Mouse (Mus musculus): Measurements from ENCODE around the gene Ndufa11. TPM values are rescaled to one million over a fixed set of nuclear protein-coding genes. Genes with fewer than 3 reads are reported as not detected.
A peak's percentile ranks its signal among the peaks of the same experiment; 100 is the strongest.

Gene Ndufa11
- total and polyA plus RNA-seq, 2 experiments from 2014 or later: 501 to 728 TPM

GRCm38 (mm10) chr17:56740788-56741160 lies 23.2 kb downstream of the Ndufa11 start:
- 84% methylated on average over 17 of the region's 17 CpGs for WGBS

DNA sequence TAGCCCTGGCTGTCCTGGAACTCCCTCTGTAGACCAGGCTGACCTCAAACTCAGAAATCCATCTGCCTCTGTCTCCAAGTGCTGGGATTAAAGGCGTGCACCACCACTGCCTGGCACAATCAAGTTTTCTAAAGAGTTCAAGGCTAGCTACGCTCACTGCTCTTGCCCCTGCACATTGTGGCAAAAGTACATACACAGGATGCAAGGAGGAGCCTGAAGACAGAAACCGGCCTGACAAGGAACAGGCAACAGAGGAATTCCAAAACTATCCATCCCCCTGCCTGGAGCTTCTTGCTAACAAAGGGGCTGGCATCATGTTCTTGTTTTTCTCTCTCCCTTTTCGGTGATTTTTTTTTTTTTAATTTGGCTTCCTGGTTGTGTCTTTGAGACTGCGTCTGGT lies 26.6 kb downstream of the Ndufa11 start:
- no peak overlapping the region for H3K9ac ChIP-seq (replicated peaks; ENCODE audit: low read length)
- 62% methylated on average over 5 of the region's 5 CpGs for WGBS
- no peak for ATAC-seq
- no peak overlapping the region for H3K4me3 ChIP-seq (ENCODE audit: low read length)
- H3K4me1 ChIP-seq (ENCODE audit: insufficient read depth, low read length): no peaks in the 10 kb centered on the region
- TF ChIP-seq CTCF (IDR thresholded peaks at IDR 0.05; ENCODE audit: low read depth): no peak
- H3K4me2 ChIP-seq (ENCODE audit: low read depth, low read length): no peak overlapping the region
- H3K9me3 ChIP-seq (ENCODE audit: low read length): no peaks in the 10 kb centered on the region
- DNase-seq (ENCODE audit: low spot score): no peak
- no peaks in the 10 kb centered on the region for H3K27me3 ChIP-seq (ENCODE audit: insufficient read depth, low read length)
- no peaks in the 10 kb centered on the region for H3K36me3 ChIP-seq (ENCODE audit: insufficient read depth, low read length)
- no peak overlapping the region for H3K27ac ChIP-seq

More at GRCm38 (mm10) chr17:56740788-56741160, 23.2 kb downstream of the Ndufa11 start:
- no peaks in the 10 kb centered on the region for H3K4me1 ChIP-seq (ENCODE audit: insufficient read depth, low read length)
- ATAC-seq (no peak), DNase-seq (ENCODE audit: low spot score) (no peak)
- no peak for TF ChIP-seq CTCF (IDR thresholded peaks at IDR 0.05; ENCODE audit: low read depth)
- H3K27ac ChIP-seq: no peak overlapping the region
- no peaks in the 10 kb centered on the region for H3K36me3 ChIP-seq (ENCODE audit: insufficient read depth, low read length)
- H3K9ac ChIP-seq (replicated peaks; ENCODE audit: low read length): no peak overlapping the region
- H3K4me3 ChIP-seq (ENCODE audit: low read length): no peak overlapping the region
- no peaks in the 10 kb centered on the region for H3K27me3 ChIP-seq (ENCODE audit: insufficient read depth, low read length)
- H3K4me2 ChIP-seq (ENCODE audit: low read depth, low read length): no peak overlapping the region
- H3K9me3 ChIP-seq (ENCODE audit: low read length): no peaks in the 10 kb centered on the region

DNA sequence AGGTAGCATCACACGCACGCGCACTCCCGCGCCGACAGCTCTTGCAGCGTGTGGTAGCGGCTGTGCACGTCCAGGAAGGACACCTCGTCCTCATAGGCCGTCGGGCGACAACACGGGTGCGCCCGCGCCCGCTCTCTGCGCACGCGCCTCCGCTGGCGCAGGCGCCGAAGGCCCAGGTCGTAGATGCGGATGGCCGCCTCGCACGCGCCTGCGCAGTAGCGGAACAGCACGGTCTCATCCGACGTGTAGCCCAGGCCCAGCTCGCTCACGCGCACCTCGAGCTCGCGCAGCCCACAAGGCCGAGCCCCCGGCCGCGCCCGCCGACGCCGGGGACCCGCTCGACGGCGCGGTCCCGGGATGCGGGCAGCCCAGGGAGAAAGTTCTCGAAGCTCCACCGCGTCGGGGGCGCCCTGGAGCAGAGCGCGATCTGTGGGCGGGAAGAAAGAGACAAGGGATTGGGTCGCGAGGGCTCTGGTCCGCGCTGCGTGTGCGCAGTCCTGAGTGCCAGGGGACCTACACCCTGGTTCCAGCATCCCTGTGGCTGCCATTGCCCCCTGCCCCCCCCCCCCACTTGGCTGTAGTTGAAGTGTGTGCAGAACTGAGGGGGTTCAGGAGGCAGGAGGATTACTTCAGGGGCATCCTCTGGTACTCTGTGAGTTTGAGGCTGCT lies 34.0 kb downstream of the Ndufa11 start:
- no peaks in the 10 kb centered on the region for H3K9me3 ChIP-seq (ENCODE audit: low read length)
- no peaks in the 10 kb centered on the region for H3K36me3 ChIP-seq (ENCODE audit: insufficient read depth, low read length)
- peak overlapping the region; percentile 42 for H3K4me2 ChIP-seq (ENCODE audit: low read depth, low read length)
- DNase-seq (ENCODE audit: low spot score) (peak; percentile 85), ATAC-seq (peak; percentile 81)
- no peak for TF ChIP-seq CTCF (IDR thresholded peaks at IDR 0.05; ENCODE audit: low read depth)
- peaks cover 42% of the 10 kb centered on the region for H3K27me3 ChIP-seq (ENCODE audit: insufficient read depth, low read length)
- no peak overlapping the region for H3K27ac ChIP-seq
- WGBS: 20% methylated on average over 69 of the region's 71 CpGs
- peak overlapping the region; percentile 30 for H3K4me3 ChIP-seq (ENCODE audit: low read length)
- H3K9ac ChIP-seq (replicated peaks; ENCODE audit: low read length): no peak overlapping the region
- no peaks in the 10 kb centered on the region for H3K4me1 ChIP-seq (ENCODE audit: insufficient read depth, low read length)

DNA sequence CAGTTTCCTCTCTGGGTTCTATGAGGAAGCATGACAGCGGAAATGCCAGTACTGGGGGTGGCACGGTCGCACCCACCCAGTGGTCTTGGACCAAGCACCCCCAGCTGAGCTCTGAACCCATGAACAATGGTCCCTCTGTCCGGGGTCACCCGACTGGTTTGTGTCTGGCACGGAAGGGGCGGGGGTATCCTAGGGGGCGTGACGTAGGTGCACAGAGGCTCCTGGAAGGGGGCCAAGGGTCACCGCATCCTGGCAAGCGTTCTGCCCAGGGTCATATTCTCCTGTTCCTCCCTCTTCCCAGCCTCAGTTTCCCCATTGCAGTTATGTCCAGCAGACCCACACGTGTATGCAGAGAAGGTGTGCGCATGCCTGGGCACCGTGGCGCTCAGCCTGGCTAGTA lies 35.9 kb downstream of the Ndufa11 start:
- H3K9me3 ChIP-seq (ENCODE audit: low read length): no peaks in the 10 kb centered on the region
- no peak overlapping the region for H3K4me3 ChIP-seq (ENCODE audit: low read length)
- peaks cover 7% of the 10 kb centered on the region for H3K4me1 ChIP-seq (ENCODE audit: insufficient read depth, low read length)
- 20% methylated on average over 15 of the region's 15 CpGs for WGBS
- peaks cover 54% of the 10 kb centered on the region for H3K27me3 ChIP-seq (ENCODE audit: insufficient read depth, low read length)
- no peak for DNase-seq (ENCODE audit: low spot score)
- no peak overlapping the region for H3K4me2 ChIP-seq (ENCODE audit: low read depth, low read length)
- no peak for ATAC-seq
- no peak overlapping the region for H3K9ac ChIP-seq (replicated peaks; ENCODE audit: low read length)
- H3K27ac ChIP-seq: no peak overlapping the region
- TF ChIP-seq CTCF (IDR thresholded peaks at IDR 0.05; ENCODE audit: low read depth): no peak
- no peaks in the 10 kb centered on the region for H3K36me3 ChIP-seq (ENCODE audit: insufficient read depth, low read length)

DNA sequence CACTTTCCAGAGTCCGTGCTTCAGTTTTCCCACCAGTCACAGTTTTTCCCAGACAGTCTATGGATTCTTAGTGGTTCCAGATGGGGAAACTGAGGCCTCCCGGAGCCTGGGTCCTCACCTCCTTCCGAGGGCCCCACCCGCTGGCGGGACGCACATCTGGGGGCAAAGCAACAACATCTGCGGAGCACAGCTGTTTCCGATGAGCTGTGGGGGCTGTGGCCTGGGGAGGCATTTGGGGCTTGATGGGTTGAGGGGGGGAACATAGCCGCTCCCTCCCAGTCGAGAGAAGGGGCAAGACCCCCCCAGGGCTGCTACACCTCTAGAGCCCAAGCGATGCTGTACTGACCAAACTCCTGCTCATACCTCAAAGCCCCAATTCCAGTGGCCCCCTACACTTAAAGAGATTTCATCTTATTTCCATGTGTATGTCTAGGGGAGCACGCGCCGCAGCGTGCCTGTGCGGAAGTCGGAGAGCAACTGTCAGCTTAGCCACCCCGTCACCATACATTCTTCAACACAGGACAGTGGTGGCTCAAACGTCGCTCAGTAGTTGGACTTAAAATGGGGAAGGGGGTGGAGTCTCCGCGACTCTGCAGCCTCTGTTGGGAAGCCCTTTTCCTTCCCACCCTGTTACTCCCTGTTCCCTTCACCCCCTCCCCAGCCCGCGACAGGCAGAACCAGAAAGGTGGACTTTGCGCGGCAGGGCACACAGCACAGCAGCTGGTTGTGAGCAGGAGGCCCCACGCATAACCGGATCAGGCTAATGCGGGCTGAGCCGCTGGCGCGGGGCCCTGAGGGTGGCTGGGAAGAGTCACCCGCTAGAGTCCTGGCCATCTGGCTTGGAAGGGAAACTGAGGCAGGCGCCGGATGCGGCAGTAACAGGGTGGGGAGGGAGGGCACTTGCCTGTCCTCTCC lies 37.0 kb downstream of the Ndufa11 start:
- H3K4me3 ChIP-seq (ENCODE audit: low read length): no peak overlapping the region
- H3K36me3 ChIP-seq (ENCODE audit: insufficient read depth, low read length): no peaks in the 10 kb centered on the region
- no peak overlapping the region for H3K27ac ChIP-seq
- no peaks in the 10 kb centered on the region for H3K9me3 ChIP-seq (ENCODE audit: low read length)
- H3K4me1 ChIP-seq (ENCODE audit: insufficient read depth, low read length): peaks cover 7% of the 10 kb centered on the region
- no peak overlapping the region for H3K9ac ChIP-seq (replicated peaks; ENCODE audit: low read length)
- WGBS: 13% methylated on average over 36 of the region's 36 CpGs
- no peak overlapping the region for H3K4me2 ChIP-seq (ENCODE audit: low read depth, low read length)
- H3K27me3 ChIP-seq (ENCODE audit: insufficient read depth, low read length): peaks cover 54% of the 10 kb centered on the region
- ATAC-seq (no peak), DNase-seq (ENCODE audit: low spot score) (no peak)
- TF ChIP-seq CTCF (IDR thresholded peaks at IDR 0.05; ENCODE audit: low read depth): no peak

DNA sequence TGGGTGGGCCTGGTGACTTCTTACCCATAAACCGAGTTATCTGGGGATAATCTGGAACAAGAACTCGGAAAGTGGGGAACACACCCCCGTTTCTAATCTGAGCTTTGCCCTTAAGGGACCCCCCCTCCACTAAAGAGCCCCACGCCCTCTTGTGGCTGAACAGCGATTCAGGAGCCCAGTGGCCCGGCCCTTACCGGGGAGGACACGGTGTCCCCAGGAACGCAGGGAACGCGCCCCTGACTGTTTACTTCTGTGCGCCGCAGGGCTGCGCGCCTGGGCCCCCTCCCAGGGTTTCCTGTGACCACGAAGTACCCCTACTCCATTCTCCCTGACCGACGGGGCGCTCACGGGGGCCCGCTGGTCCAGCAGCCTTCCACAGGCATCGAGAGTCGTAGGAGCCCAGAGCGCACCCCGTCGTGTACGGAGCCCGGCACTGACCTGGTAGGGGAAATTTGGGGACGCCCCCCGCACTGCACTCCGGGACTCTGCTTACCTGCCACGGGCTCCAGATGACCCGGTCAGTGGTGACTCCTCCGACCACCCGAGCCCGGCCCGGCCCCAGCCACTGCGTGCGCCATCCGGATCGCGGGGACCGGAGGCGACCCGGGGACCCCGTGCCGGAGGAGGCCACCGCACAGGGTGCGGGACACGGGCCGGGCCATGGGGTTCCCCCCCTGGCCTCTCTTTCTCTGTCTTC lies 39.3 kb downstream of the Ndufa11 start:
- H3K9me3 ChIP-seq (ENCODE audit: low read length): no peaks in the 10 kb centered on the region
- DNase-seq (ENCODE audit: low spot score) (peak; percentile 3), ATAC-seq (peak; percentile 7; the same call in 1 of the 2 replicates)
- peak overlapping the region; percentile 43 for H3K4me3 ChIP-seq (ENCODE audit: low read length)
- no peaks in the 10 kb centered on the region for H3K36me3 ChIP-seq (ENCODE audit: insufficient read depth, low read length)
- 1% methylated on average over 50 of the region's 51 CpGs for WGBS
- peak; percentile 51 for TF ChIP-seq CTCF (IDR thresholded peaks at IDR 0.05; ENCODE audit: low read depth)
- H3K4me1 ChIP-seq (ENCODE audit: insufficient read depth, low read length): peaks cover 7% of the 10 kb centered on the region
- peak overlapping the region; percentile 81 for H3K4me2 ChIP-seq (ENCODE audit: low read depth, low read length)
- H3K9ac ChIP-seq (replicated peaks; ENCODE audit: low read length): peak overlapping the region; percentile 30
- peaks cover 52% of the 10 kb centered on the region for H3K27me3 ChIP-seq (ENCODE audit: insufficient read depth, low read length)
- H3K27ac ChIP-seq: no peak overlapping the region
